Mouse (Mus musculus): ENCODE data around the gene Trnp1.

- TF ChIP-seq CTCF (IDR thresholded peaks at IDR 0.05; ENCODE audit: low read depth), result no peak
- no peak for TF ChIP-seq EP300 (IDR thresholded peaks at IDR 0.05; ENCODE audit: low read depth)
These were observed 740 bp downstream of the Trnp1 start for GRCm38 (mm10) chr4:133497461-133498159.
